Mouse (Mus musculus): ENCODE measurements around the gene Pan2. TPM values are rescaled to one million over a fixed set of nuclear protein-coding genes. Genes with fewer than 3 reads are reported as not detected.

Pan2 gene
- polyA plus RNA-seq, 1 experiment from 2014 or later: 25.9 TPM

GRCm38 (mm10) chr10:128370021-128370420 lies 66.9 kb downstream of the Pan2 start:
- Histone ChIP-seq H3K27me3 (ENCODE audit: control insufficient read depth, insufficient read depth, low read length) (no peaks in the 10 kb centered on the region), H3K4me3 (ENCODE audit: low read depth, low read length) (no peak overlapping the region), H3K4me1 (ENCODE audit: control insufficient read depth, insufficient read depth, low read length) (peaks cover 12% of the 10 kb centered on the region), H3K27ac (ENCODE audit: low read depth, low read length) (no peak overlapping the region), H3K4me2 (no peak overlapping the region), H3K9me3 (replicated peaks; ENCODE audit: control insufficient read depth, low read length) (no peaks in the 10 kb centered on the region), H3K9ac (ENCODE audit: low read depth, low read length) (no peak overlapping the region), H3K36me3 (ENCODE audit: control insufficient read depth, insufficient read depth, low read length) (no peaks in the 10 kb centered on the region)
- WGBS (ENCODE audit: insufficient replicate concordance): 67% methylated on average over 5 of the region's 6 CpGs
- no peak for ATAC-seq (replicated peaks; ENCODE audit: insufficient number of reproducible peaks, low FRiP score, low TSS enrichment)

GRCm38 (mm10) chr10:128370601-128371000 lies 67.5 kb downstream of the Pan2 start:
- Histone ChIP-seq H3K4me2 (no peak overlapping the region), H3K27me3 (ENCODE audit: control insufficient read depth, insufficient read depth, low read length) (no peaks in the 10 kb centered on the region), H3K4me3 (ENCODE audit: low read depth, low read length) (no peak overlapping the region), H3K9me3 (replicated peaks; ENCODE audit: control insufficient read depth, low read length) (no peaks in the 10 kb centered on the region), H3K27ac (ENCODE audit: low read depth, low read length) (no peak overlapping the region), H3K9ac (ENCODE audit: low read depth, low read length) (no peak overlapping the region), H3K36me3 (ENCODE audit: control insufficient read depth, insufficient read depth, low read length) (no peaks in the 10 kb centered on the region), H3K4me1 (ENCODE audit: control insufficient read depth, insufficient read depth, low read length) (peaks cover 12% of the 10 kb centered on the region)
- 51% methylated on average over 4 of the region's 4 CpGs for WGBS (ENCODE audit: insufficient replicate concordance)
- ATAC-seq (replicated peaks; ENCODE audit: insufficient number of reproducible peaks, low FRiP score, low TSS enrichment): no peak

Other genes with a start within 250 kb of the Pan2 start
- 354 and 377 TPM in 2 replicates for gene Ptges3, start 244.4 kb upstream of the Pan2 start, polyA plus RNA-seq (2014; fragmentation: Nextera tagmentation; extraction: Ambion mirVana)
- gene Atp5b, start 220.1 kb upstream of the Pan2 start, polyA plus RNA-seq (2014; fragmentation: Nextera tagmentation; extraction: Ambion mirVana): 4,523 and 4,948 TPM in 2 replicates
- 10.9 and 21.7 TPM in 2 replicates for gene Baz2a, start 211.8 kb upstream of the Pan2 start, polyA plus RNA-seq (2014; fragmentation: Nextera tagmentation; extraction: Ambion mirVana)
- 36.1 and 38.5 TPM in 2 replicates for gene Rbms2, start 123.0 kb upstream of the Pan2 start, polyA plus RNA-seq (2014; fragmentation: Nextera tagmentation; extraction: Ambion mirVana)
- gene Gls2, start 108.9 kb upstream of the Pan2 start, polyA plus RNA-seq (2014; fragmentation: Nextera tagmentation; extraction: Ambion mirVana): 0.89 and 1.3 TPM in 2 replicates
- gene Spryd4, start 91.5 kb upstream of the Pan2 start, polyA plus RNA-seq (2014; fragmentation: Nextera tagmentation; extraction: Ambion mirVana): 40.4 and 41.4 TPM in 2 replicates
- not detected in 2 replicates for gene Mip, start 77.5 kb upstream of the Pan2 start, polyA plus RNA-seq (2014; fragmentation: Nextera tagmentation; extraction: Ambion mirVana)
- 33.1 and 34.2 TPM in 2 replicates for gene Timeless, start 71.3 kb upstream of the Pan2 start, polyA plus RNA-seq (2014; fragmentation: Nextera tagmentation; extraction: Ambion mirVana)
- gene Apon, start 49.2 kb upstream of the Pan2 start, polyA plus RNA-seq (2014; fragmentation: Nextera tagmentation; extraction: Ambion mirVana): 0.24 TPM in 1 of 2 replicates, not detected in the other
- 0.49 TPM in 1 of 2 replicates, not detected in the other for gene Apof, start 34.7 kb upstream of the Pan2 start, polyA plus RNA-seq (2014; fragmentation: Nextera tagmentation; extraction: Ambion mirVana)
- gene Stat2, start 32.8 kb upstream of the Pan2 start, polyA plus RNA-seq (2014; fragmentation: Nextera tagmentation; extraction: Ambion mirVana): 8.6 and 11.0 TPM in 2 replicates
- gene Il23a, start 4.6 kb upstream of the Pan2 start, polyA plus RNA-seq (2014; fragmentation: Nextera tagmentation; extraction: Ambion mirVana): 0.86 and 0.89 TPM in 2 replicates
- 206 and 224 TPM in 2 replicates for gene Cnpy2, start 19.1 kb downstream of the Pan2 start, polyA plus RNA-seq (2014; fragmentation: Nextera tagmentation; extraction: Ambion mirVana)
- 424 and 466 TPM in 2 replicates for gene Cs, start 34.4 kb downstream of the Pan2 start, polyA plus RNA-seq (2014; fragmentation: Nextera tagmentation; extraction: Ambion mirVana)
- gene Coq10a, start 65.7 kb downstream of the Pan2 start, polyA plus RNA-seq (2014; fragmentation: Nextera tagmentation; extraction: Ambion mirVana): 12.6 and 14.0 TPM in 2 replicates
- 9.3 and 11.7 TPM in 2 replicates for gene Ankrd52, start 73.8 kb downstream of the Pan2 start, polyA plus RNA-seq (2014; fragmentation: Nextera tagmentation; extraction: Ambion mirVana)
- 0.52 TPM in 1 of 2 replicates, not detected in the other for gene Slc39a5, start 97.9 kb downstream of the Pan2 start, polyA plus RNA-seq (2014; fragmentation: Nextera tagmentation; extraction: Ambion mirVana)
- 61.6 and 70.8 TPM in 2 replicates for gene Nabp2, start 108.2 kb downstream of the Pan2 start, polyA plus RNA-seq (2014; fragmentation: Nextera tagmentation; extraction: Ambion mirVana)
- 24.5 and 24.8 TPM in 2 replicates for gene Rnf41, start 108.3 kb downstream of the Pan2 start, polyA plus RNA-seq (2014; fragmentation: Nextera tagmentation; extraction: Ambion mirVana)
- 70.8 and 82.8 TPM in 2 replicates for gene Smarcc2, start 155.9 kb downstream of the Pan2 start, polyA plus RNA-seq (2014; fragmentation: Nextera tagmentation; extraction: Ambion mirVana)
- 1,242 and 1,345 TPM in 2 replicates for gene Myl6, start 190.8 kb downstream of the Pan2 start, polyA plus RNA-seq (2014; fragmentation: Nextera tagmentation; extraction: Ambion mirVana)
- gene Myl6b, start 195.3 kb downstream of the Pan2 start, polyA plus RNA-seq (2014; fragmentation: Nextera tagmentation; extraction: Ambion mirVana): 3.3 and 5.4 TPM in 2 replicates
- gene Esyt1, start 222.5 kb downstream of the Pan2 start, polyA plus RNA-seq (2014; fragmentation: Nextera tagmentation; extraction: Ambion mirVana): 14.5 and 18.7 TPM in 2 replicates
- gene Zc3h10, start 244.4 kb downstream of the Pan2 start, polyA plus RNA-seq (2014; fragmentation: Nextera tagmentation; extraction: Ambion mirVana): 7.7 and 8.0 TPM in 2 replicates
- gene Rpl41, start 246.0 kb downstream of the Pan2 start, polyA plus RNA-seq (2014; fragmentation: Nextera tagmentation; extraction: Ambion mirVana): 2,515 and 2,664 TPM in 2 replicates